Mouse (Mus musculus) brown adipose tissue, adult 24 weeks (tissue): ENCODE results near the gene Nxpe4. TPM values are rescaled to one million over a fixed set of nuclear protein-coding genes. Genes with fewer than 3 reads are reported as not detected.
A peak's percentile ranks its signal among the peaks of the same experiment; 100 is the strongest.

Experiments used
- H3K27ac ChIP-seq: fragments of 200-500 bp; replicated peaks from 2 replicates; pipeline ENCODE4 v1.5.1; 2012; ENCODE audit warnings: low read depth, mild to moderate bottlenecking, low read length
- H3K4me1 ChIP-seq: fragments of 200-500 bp; 2 replicates; pipeline ENCODE4 v1.6.1; 2012; ENCODE audit warnings: low read length, mixed read lengths; ENCODE audit not compliant: control insufficient read depth, insufficient read depth, insufficient read length
- H3K4me3 ChIP-seq: fragments of 200-500 bp; 2 replicates; pipeline ENCODE4 v1.5.1; 2012; ENCODE audit warnings: low read depth, mild to moderate bottlenecking, low read length, moderate library complexity; ENCODE audit not compliant: insufficient read depth
- polyA plus RNA-seq: library from polyadenylated mRNA; stranded (reverse); fragments of >200 nt; gene quantifications from 2 replicates; pipeline ENCODE4 v1.2.4, GENCODE M21; 2012; ENCODE audit not compliant: missing spikeins, insufficient read depth, insufficient read length

The Nxpe4 gene
- polyA plus RNA-seq, 1 experiment = 2.8 TPM

DNA sequence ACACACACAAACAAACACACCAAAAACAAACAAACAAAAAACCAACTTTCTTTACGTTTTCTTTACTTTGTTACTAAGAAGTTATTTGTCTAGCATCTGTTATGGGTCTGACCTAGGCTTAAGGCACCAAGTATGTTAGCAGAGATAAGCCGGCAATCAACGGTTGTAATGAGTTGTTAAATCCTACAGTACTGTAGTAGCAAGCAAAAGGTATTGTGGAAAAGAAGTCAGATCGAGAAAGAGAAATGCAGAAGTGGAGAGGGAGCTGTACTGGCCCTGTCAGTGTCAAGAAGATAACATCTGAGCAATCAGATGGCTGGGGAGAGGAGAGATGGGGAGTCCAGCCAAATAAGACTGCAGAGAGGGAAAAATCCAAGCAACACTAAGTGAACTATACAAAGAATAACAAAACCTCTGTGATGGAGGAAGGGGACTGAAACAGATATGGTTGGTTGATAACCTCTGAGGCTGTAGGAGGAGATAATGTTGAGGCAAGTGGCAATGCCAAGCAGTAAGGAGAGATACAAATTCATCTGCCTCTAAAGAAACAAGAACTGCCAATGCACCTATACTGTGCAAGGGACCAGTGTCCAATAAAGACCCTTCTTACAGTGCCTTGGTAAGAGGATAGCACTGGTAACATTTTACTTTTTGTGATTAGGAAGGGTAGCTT is 177.1 kb downstream of the Nxpe4 start:
- H3K4me1 ChIP-seq = peaks cover 15% of the 10 kb centered on the region
- H3K4me3 ChIP-seq = no peak overlapping the region
- 0 out of 2 replicates have a peak overlapping the region, but pooled peaks have one; percentile 8 for H3K27ac ChIP-seq

DNA sequence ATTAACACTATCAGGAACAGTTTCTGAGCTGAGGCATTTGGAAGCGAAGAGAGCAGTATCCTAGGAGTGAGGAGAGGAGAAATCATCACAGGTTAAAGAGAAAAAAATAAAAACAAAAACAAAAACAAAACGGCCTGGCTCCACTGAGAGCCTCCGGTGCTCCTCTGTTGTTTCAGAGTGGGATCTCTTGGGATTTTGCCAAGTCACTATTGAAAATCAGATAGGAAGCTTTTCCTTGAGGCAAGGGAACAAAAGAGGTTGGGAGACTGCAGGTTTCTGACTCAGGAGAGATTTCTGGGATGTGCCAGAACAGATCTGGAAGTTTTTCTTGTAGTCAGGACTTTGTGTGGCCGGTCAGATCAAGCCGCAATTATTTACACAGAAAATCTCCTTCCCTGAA is 177.7 kb downstream of the Nxpe4 start:
- Histone ChIP-seq H3K4me3 (no peak overlapping the region), H3K27ac (0 out of 2 replicates have a peak overlapping the region, but pooled peaks have one; percentile 47), H3K4me1 (peaks cover 15% of the 10 kb centered on the region)

DNA sequence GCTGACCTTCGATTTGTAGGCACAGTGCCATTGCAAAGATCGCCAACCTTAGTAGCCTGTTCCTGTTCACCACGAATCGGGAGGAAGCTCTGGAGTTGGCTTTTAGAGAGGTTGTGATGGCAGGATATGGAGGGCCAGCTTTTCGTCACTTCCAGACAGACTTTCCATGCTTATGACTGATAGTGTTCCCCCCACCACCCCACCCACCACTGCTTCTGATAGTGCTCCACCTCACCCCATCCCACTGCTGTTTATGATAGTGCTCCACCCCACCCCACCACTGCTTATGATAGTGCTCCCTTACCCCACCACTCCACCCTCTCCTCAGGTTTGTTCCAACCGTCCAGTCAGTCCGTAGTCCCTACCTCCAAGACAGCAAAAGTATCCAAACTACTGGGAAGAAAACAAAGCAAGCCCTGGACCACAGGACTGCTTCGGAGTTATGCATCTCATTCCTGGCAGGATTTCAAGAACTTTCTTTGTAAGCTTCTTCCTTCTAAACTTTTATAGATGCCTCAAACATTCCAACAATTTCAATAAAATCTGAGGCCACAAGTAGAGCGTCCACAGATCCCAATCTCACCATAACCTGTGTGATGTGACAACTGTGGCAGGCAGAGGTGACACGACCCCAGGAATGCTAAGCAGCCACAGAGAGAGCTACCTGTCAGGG is 179.0 kb downstream of the Nxpe4 start:
- H3K27ac ChIP-seq = peak overlapping the region; percentile 58; the same call in 1 of the 2 replicates
- H3K4me3 ChIP-seq = no peak overlapping the region
- peaks cover 15% of the 10 kb centered on the region for H3K4me1 ChIP-seq

DNA sequence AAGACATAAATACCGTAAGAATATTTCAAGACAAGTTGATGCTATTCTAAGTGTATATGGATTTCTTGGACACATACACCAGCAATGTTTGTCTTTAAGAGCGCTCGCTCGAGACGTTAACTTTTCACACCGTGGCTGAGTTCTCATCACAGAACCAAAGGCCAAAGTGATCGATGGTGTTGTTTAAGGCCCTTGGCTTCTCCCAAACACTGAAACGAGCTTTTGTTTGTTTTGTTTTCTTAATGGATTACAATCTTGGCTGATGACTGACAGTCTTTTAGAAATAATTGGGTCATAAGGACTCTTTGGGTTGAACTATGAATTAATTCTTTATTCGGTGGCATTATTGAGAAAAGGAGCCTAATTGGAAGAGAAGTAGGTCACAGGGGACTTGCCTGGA is 183.6 kb downstream of the Nxpe4 start:
- no peak overlapping the region for H3K4me3 ChIP-seq
- H3K4me1 ChIP-seq = peaks cover 10% of the 10 kb centered on the region
- H3K27ac ChIP-seq = no peak overlapping the region

DNA sequence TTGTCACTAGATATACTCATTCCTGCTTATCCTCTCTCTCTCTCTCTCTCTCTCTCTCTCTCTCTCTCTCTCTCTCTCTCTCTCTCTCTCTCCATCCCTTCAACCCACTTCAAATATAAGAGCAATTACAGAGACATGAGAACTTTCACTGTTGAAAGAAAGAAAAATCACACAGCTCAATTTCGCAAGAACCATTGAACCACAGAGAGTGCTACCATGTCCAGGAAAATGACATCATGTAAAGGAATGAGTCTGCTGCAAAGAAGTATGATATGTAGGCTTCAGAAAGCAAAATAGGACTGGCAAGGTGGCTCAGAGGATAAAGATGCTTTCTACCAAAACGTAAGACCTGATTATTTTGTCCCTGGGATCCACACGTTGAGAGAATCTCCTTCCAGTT is 184.0 kb downstream of the Nxpe4 start:
- no peak overlapping the region for H3K4me3 ChIP-seq
- H3K27ac ChIP-seq = no peak overlapping the region
- peaks cover 9% of the 10 kb centered on the region for H3K4me1 ChIP-seq

DNA sequence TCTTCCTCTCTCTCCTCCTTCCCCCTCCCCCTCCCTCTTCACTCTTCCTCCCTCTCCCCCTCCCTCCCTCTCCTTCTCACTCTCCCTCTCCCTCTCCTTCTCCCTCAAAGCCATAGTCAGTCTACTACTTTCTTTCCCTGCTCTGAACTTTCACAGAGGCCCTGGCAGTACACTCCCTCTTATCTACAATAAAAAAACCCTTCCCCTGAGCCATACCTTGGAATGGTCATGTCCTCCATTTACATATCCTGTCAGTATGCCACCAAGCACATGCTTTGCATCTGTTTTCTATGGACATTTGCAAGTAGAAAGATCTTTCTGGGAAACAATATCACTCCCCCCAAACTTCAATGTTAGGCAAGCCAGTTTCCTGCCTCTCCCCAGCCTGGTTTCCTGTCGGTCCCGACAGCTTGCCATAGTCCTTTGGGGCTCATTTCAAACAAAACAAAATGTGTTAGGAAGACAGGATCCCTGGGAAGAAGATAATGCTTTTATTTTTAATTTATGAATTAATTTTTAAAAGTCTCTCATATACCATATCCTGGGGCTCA is 191.4 kb downstream of the Nxpe4 start, which contains the start of gene Nxpe2:
Gene Nxpe2 (minus strand): TSS at position 307 of the 551 bp plus-strand sequence.
- Histone ChIP-seq H3K4me3 (peak within 1 kb of the TSS; percentile 33; the same call in 1 of the 2 replicates), H3K4me1 (peaks cover 12% of the 10 kb centered on the region; the same call in 1 of the 2 replicates)

DNA sequence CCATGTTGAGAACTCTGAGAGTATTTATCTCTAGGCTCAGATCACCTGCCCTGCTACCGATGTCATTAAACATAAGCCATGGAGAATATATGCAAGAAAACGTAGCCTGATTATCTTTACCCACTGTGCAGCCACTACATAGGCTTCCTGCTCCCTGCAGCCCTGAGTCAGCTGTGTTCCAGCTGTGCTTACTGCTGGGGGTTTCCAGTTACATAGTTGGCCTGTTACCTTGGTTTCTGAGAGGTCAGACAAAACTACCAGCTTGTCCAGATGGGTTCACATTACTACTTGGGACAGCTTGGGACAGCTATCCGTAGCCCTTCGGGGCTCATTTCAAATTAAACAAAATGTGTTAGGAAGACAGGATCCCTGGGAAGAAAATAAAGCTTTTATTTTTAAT is 192.3 kb downstream of the Nxpe4 start:
- Histone ChIP-seq H3K4me3 (no peak overlapping the region), H3K27ac (peak overlapping the region; percentile 93), H3K4me1 (peaks cover 12% of the 10 kb centered on the region; the same call in 1 of the 2 replicates)

More for the DNA sequence above, 191.4 kb downstream of the Nxpe4 start, which contains the start of gene Nxpe2:
- H3K27ac ChIP-seq = peak within 1 kb of the TSS; percentile 93

DNA sequence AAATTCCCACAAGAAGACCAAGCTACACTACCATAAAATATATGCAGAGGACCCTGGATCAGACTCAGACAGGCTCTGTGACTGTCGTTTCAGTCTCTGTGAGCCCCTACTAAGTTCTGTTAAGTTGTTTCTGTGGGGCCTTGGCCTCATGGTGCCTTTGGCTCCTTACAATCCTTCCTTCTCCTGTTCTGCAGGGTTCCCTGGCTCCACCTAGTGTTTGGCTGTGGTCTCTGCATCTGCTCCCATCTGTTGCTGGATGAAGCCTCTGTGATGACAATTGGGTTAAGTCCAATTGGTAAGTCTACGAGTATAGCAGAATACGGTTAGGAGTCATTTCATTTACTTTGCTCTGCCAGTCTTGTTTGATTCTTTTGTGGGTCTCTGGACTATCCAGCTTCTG is 193.0 kb downstream of the Nxpe4 start:
- H3K4me3 ChIP-seq = no peak overlapping the region
- peak overlapping the region; percentile 26 for H3K27ac ChIP-seq
- H3K4me1 ChIP-seq = peaks cover 12% of the 10 kb centered on the region; the same call in 1 of the 2 replicates

DNA sequence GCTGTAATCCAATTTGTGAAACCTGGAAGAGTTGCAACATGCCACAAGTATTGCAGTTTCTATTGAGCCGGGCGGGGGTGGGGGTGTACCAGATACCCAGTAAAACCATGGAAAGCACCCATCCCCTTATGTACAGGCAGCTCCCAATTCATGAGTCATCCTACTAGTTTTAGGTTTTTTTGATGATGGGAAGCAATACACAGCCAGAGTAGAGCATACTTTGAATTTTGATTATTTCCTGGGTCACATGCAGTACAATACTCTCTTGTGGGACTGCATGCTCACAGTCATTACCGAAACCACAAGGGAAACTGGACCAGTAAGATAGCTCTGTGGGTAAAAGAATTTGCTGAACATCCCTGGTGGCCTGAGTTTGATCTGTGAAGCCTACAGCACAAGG is 195.3 kb downstream of the Nxpe4 start:
- Histone ChIP-seq H3K27ac (no peak overlapping the region), H3K4me1 (peaks cover 7% of the 10 kb centered on the region; the same call in 1 of the 2 replicates), H3K4me3 (no peak overlapping the region)

DNA sequence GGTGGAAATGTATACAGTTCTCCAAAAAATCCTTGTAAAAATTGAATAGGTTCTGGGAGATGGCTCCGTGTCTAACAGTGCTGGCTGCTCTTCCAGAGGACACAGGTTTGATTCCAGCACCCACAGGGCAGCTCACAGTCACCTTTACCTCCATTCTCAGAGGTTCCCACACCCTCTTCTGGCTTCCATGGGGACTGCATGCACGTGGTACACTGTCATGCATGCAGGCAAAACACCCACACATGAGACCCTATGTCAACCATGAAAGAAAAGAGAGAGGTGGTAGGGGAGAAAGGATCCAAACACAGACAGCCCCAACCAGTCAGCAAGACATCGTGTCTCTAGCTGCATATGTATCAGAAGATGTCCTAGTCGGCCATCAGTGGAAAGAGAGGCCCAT is 199.0 kb downstream of the Nxpe4 start:
- Histone ChIP-seq H3K4me1 (no peaks in the 10 kb centered on the region), H3K4me3 (no peak overlapping the region), H3K27ac (no peak overlapping the region)

DNA sequence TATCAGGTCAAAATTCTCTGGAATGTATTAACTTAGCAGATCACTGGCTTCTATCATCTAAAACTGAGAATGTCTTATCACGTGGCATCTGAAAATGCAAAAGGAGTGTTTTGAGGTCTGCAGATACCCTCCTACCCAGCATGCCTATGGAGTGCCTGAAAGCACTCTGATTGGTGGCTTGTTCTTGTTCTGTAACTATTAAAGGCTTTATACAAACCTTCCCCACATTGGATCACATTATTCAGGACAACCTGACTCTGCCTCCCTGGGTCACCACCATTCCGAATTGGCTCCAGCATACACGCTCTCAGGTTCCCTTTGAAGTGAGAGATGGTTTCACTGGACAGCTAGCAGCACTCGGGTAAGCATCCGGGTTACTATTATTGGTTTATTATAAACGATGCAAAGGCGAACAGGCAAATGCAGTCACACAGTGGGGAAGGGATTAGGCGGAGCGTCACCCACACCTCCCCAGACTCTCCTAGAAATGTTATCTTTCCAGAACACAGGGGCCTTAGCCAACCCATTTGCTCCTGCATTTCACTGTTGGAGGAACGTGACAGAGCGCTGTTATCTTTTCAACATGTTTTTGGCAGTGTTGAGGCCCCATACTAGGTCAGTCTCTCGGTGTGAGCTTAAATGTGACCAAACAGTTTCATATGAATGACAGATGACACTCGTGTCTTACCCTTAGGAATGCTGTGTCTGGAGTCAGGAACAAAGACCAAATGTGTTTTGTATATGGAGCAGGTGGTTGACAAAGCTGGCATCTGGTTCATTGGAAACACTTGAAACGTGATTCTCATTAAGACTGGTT is 200.2 kb downstream of the Nxpe4 start:
- H3K4me1 ChIP-seq = no peaks in the 10 kb centered on the region
- no peak overlapping the region for H3K4me3 ChIP-seq
- H3K27ac ChIP-seq = no peak overlapping the region

DNA sequence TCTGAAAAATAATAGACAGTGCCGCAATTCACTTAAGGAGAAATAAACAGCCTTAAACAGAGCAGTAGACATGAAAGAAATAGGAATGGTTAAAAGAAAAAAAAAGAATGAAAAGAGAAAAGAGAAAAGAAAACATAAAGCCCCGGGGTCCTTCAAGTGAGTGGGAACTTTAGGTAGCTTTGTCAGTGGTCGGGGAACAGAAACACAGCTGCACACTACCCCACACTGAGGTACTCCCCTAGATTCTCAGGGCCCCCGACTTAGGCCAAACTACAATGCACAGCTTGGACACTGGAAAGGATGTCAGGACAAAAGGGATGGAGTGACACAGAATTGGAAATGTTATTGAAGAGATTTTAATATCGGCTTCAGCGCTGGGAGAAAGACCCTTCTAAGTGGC is 200.9 kb downstream of the Nxpe4 start:
- Histone ChIP-seq H3K4me3 (no peak overlapping the region), H3K4me1 (no peaks in the 10 kb centered on the region), H3K27ac (no peak overlapping the region)

DNA sequence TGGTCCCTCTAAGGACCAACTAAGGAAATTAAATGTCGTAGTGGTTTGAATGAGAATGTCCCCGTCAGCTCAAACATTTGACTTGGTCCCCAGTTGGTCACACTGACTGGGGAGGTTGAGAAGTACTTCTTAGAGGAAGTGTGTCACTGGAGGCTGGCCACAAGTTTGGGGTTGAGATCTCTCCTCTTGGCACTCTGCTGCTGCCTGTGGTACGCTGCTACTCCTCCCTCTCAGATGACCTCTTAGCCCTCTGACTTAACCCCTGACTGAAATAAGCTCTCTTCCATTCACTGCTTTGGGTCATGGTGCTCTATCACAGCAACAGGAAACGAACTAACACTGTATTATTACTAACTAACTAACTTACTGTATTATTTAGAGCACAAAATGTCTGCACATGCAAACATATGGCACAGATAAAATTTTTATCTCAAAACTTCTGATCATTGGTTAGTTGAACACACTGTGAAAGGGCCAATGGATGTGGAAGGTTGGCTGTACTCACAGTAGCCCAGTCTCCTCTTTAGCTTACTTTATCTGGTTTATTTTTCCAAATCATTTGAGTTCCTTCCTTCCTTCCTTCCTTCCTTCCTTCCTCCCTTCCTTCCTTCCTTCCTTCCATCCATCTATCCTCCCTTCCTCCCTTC is 211.5 kb downstream of the Nxpe4 start:
- H3K27ac ChIP-seq = no peak overlapping the region
- no peaks in the 10 kb centered on the region for H3K4me1 ChIP-seq
- no peak overlapping the region for H3K4me3 ChIP-seq

DNA sequence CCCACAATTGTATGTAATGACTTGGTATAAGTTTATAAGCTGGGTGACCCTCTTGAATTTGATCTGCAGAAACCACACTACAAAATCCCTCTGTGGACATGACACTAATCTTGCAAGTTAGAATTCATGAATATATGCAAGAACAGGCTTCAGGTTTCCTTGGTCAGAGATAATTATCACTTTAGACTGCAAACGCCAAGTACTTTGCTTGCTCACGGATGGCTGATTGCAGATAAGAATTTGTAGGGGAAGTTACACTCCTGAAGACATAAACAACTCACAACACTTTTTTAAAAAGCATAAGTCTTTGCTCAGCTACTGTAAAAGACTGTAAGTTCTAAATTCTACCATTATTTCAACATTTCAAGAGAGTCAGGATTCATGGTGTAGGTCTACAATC is 212.5 kb downstream of the Nxpe4 start:
- Histone ChIP-seq H3K4me3 (no peak overlapping the region), H3K4me1 (no peaks in the 10 kb centered on the region), H3K27ac (no peak overlapping the region)
